Mouse (Mus musculus): ENCODE measurements at regions not wholly inside any gene's neighbourhood (a gene's known extent, or its start where the extent isn't known, plus 50 kb on each side); places are given as distances from the start of the nearest gene placed in this dataset.

- no peak for DNase-seq (ENCODE audit: low read depth, low spot score)
Observed at GRCm38 (mm10) chr1:13424524-13424923, 2010.6 kb downstream of the A830018L16Rik start.

GRCm38 (mm10) chr1:13425601-13426327 is 2011.9 kb downstream of the A830018L16Rik start:
- DNase-seq (ENCODE audit: low read depth, low spot score): no peak

DNA sequence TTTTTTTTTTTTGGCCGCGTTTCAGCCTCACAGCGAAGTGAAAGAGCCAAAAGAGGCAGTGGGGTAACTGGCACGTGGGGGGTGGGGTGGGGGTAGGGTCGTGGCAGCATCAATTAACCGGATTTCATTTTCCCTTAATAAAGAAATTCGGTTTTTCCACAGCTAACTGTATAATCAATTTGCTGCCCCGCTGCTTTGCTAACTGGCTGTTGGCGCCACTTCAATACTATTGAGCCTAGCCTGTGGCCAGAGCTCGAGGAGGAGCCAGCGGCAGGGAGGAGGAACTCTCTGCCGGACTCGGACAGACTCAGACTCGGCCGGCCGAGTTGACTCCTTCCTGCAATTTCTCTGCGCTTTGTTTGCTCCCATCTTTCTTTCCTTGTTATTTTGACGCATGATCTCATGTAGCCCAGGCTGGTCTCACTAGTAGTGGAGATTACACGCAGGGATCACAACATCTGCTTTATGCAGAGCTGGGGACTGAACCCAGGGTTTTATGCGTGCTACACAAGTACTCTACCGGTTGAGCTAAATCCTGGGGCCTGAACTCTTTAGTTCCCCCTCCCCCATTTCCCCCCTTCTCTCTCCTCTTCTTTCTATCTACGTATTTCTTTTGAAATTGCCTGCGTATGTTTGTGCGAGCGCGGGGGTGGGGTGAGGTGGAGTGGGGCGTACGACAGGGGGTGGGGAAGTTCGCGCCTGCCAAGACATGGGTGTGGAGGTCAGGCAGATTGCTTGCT is 2012.6 kb downstream of the A830018L16Rik start:
- DNase-seq (ENCODE audit: low read depth, low spot score): peak; percentile 63

DNA sequence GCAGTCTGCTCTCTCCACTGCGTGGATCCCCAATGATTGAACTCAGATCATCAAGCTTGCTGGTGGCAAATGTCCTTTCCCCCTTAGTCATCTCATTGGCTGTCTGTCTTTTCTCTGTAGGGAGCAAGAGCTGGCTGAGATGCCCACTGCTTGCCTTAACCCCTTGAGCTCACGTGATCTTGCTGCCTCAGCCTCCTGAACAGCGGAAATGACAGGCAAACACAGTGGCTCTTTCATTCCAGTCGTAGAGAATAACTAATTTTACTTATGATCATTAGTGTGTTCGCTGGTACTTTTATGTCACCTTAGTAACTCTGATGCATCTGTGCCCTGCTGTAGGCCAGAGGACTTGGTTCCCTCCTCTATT is 2013.1 kb downstream of the A830018L16Rik start:
- DNase-seq (ENCODE audit: low read depth, low spot score): no peak

DNA sequence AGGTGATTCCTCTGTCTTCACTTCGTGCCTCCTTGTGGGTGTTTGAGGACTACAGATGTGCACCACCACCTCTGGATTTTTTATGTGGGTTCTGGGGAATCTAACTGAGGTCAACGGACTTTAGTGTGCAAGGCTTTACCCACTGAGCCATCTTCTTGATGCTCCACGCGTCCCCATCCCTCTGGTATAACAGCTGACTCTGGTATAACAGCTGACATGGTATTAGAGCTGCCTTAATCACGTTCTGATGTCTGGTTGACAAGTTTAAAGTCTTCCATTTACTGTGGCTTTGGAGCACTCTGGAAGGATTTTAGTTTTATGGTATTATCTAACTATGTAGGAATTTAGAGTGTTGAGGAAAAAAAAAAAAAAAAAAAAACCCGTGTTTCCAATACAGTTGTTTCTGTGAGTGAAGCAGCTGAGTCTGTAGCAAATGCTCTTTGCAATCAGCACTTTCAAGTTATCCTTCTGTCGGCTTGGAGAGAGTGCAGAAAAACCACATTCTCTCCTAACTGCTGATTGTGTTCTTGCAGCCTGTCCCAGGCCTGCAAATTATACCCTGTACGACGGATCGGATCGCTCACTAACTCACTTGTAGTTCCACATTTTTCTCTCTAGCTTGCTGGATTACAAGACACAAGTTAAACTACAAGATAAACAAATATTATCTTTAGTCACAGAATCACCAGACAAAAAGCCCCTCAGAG is 2013.7 kb downstream of the A830018L16Rik start:
- DNase-seq (ENCODE audit: low read depth, low spot score): no peak

DNA sequence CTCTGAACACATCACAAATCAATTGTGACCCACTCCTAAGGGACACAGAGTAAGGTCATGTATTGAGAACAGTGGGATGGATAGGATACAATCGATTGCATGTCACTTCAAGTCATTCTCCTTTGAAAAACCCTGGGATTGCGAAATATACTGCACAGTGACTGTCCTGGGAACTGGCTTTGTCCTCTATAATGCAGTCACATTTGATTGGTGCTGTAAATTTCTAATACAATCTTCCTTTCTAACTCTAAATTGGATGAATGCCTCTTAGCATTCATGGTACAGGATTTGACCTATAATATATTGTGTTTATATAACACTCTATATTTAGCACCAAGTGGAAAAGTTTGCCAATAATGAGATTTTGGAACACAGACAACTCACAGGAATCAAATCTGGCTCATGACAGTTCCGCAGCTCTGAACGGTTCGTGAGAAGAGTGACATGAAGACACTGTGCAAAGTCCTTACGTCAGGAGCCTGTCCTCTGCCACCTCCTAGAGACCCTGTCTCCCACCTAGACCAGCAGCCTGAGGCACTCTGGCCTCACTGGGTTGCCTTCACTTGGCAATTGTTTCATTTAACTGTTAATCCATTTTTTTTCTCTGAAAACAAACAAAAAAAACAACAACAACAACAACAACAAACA is 2024.0 kb downstream of the A830018L16Rik start:
- no peak for DNase-seq (ENCODE audit: low read depth, low spot score)

GRCm38 (mm10) chr1:13442366-13442765 is 2028.5 kb downstream of the A830018L16Rik start:
- DNase-seq (ENCODE audit: low read depth, low spot score): no peak

DNA sequence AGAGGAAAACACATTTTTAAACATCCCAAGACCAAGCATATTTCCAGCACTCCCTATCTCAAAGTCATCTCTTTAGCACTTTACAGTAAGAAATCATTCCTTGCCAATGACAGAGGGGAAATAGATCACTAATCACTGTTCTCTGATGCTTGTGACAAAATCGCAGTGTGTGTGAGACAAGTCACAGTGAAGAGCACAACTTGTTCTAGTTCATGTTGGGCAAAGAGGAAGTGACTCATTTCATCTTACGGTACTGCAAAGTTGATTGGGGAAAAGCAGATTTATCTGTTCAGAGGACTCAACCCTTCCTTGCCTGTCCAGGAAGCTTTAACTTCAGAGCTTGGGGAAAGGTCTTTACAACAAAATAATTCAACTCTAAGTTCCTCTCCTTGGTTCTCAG is 2040.6 kb downstream of the A830018L16Rik start:
- DNase-seq (ENCODE audit: low read depth, low spot score): no peak

GRCm38 (mm10) chr1:13455572-13455971 is 2041.7 kb downstream of the A830018L16Rik start:
- peak; percentile 67 for DNase-seq (ENCODE audit: low read depth, low spot score)

DNA sequence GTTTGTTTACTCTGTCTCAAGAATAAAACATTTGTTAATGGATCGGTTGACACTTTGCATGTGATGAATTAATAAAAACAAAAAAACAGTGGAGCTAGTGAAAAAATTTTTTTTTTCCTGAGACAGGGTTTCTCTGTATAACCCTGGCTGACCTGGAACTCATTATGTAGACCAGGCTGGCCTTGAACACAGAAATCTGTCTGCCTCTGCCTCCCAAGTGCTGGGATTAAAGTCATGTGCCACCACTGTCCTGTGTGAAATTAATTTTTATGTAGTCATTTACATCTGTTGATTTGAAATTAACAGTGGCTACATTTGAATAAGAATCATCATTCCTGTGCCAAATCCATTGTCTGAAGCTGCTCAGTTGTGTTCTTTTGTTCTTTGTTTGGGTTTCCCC is 2050.4 kb downstream of the A830018L16Rik start:
- peak; percentile 53 for DNase-seq (ENCODE audit: low read depth, low spot score)

DNA sequence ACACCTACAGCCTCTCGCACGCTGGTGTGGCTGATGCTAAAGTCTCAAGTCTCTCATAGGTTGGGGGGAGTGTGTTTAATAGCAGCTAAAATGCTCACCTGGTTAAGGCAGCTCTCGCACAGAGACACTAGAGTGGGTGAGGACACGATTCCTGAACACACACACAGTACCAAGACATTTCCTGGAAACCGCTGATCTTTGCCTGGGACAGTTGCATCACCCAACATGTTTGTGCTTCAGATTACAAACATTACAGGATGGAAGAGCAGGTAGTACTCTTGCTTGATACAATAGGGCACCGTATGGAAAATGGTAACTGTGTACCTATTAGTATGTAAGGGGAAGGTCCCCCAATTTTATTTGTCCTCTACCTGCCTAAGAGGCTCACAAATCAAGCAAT is 2053.3 kb downstream of the A830018L16Rik start:
- DNase-seq (ENCODE audit: low read depth, low spot score): no peak

DNA sequence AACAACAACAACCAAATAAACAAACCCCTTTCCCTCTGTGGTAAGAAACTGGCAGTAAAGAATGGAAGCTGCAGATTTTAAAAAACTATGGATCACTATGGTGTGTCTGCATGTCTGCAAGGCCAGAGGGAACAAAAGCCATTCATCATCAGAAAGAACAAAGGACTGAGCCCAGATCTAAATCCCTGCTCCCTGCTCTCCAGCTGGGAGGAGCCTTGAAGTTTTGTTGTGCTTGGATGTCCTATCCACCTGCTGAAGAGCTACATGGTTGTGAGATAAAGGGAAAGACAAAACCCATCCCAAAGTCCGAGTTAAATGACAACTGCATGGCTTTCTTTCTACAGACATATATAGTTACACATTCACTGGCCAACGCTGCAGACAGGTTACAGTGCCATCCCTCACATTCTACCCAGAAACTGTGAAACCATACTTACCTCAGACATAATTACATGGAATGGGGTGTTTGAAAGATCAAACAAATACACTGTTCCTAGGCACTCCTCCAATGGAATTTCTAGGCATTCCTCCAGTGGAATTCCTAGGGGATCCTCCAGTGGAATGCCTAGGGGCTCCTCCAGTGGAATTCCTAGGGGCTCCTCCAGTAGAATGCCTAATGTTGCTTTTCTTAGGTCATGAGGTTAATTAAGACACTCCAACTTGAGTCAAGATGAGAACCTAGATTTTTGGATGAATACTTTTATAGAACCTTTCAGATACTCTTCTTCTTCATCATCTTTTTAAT is 2054.2 kb downstream of the A830018L16Rik start:
- DNase-seq (ENCODE audit: low read depth, low spot score): peak; percentile 58

- DNase-seq (ENCODE audit: low read depth, low spot score): no peak
Observed at GRCm38 (mm10) chr1:13494727-13495404, 2081.0 kb downstream of the A830018L16Rik start.

- DNase-seq (ENCODE audit: low read depth, low spot score): no peak
Observed at GRCm38 (mm10) chr1:13496386-13496785, 2082.5 kb downstream of the A830018L16Rik start.

DNA sequence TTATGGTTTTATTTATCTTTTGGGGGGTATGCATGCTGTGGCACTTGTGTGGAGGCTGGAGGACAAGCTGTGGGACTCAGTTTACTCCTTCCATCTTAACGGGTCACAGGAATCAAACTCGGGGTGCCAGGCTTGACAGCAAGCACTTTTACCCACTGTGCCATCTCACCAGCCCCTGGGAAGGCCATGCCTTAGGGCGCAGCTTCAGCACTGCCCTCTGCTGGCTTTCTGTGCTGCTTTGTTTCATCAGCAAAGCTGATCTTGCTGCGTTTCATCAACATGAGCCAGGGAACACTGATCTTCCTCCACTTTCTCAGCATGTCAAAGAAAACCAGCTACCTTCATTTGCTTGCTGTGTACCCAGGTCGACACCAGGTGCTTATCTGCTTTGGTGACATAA is 2086.6 kb downstream of the A830018L16Rik start:
- DNase-seq (ENCODE audit: low read depth, low spot score): peak; percentile 45

GRCm38 (mm10) chr1:13501938-13502337 is 2088.0 kb downstream of the A830018L16Rik start:
- DNase-seq (ENCODE audit: low read depth, low spot score): no peak

DNA sequence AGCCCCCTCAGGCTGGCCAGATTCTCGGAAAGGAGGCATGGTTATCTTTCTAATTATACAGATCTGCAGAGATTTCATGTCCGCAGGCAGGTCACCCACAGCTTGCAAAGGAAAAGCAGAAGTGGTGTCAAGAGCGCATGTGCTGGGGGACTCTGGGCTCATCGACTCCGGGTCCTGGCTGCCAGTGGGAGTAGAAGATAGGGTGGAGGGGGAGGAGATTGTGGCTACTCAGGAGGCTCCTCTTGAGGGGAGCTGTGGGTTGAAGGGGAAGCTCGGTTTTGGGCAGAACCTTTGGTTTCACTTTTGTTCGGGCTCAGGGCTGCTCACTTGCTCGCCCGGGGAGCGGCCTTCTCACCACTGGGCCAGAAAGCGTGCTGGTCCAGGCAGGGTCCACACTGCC is 2099.9 kb downstream of the A830018L16Rik start:
- DNase-seq (ENCODE audit: low read depth, low spot score): no peak
